Mouse (Mus musculus) liver, embryonic 14.5 days (tissue): ENCODE results near the gene Shmt1. TPM values are rescaled to one million over a fixed set of nuclear protein-coding genes. Genes with fewer than 3 reads are reported as not detected.
A peak's percentile ranks its signal among the peaks of the same experiment; 100 is the strongest.

Experiments
- ATAC-seq: fragments of 200-750 bp; cut with Nextera tagmentation; 2 replicates; pipeline ENCODE4 v1.8.0; 2017; ENCODE audit warnings: moderate number of reproducible peaks, mild to moderate bottlenecking, moderate library complexity; ENCODE audit not compliant: insufficient read depth
- DNase-seq, 3 experiments: peaks; one replicate each; pipeline ENCODE4 v3.0.0-alpha.2; 2012 to 2013; ENCODE audit warnings: low read depth in 3 of 3, low spot score in 3 of 3
- H3K27ac ChIP-seq: fragments of 300-500 bp; sonication (generic); 2 replicates; pipeline ENCODE4 v1.5.1; 2014; ENCODE audit warnings: moderate library complexity, mild to moderate bottlenecking, control low read depth, inconsistent platforms
- H3K27me3 ChIP-seq: fragments of 300-500 bp; sonication (generic); 2 replicates; pipeline ENCODE4 v1.6.1; 2014; ENCODE audit warnings: mild to moderate bottlenecking, low read length, moderate library complexity; ENCODE audit not compliant: control insufficient read depth, insufficient read depth
- H3K36me3 ChIP-seq: fragments of 300-500 bp; sonication (generic); replicated peaks from 2 replicates; pipeline ENCODE4 v1.6.1; 2014; ENCODE audit warnings: low read depth; ENCODE audit not compliant: control insufficient read depth, insufficient read depth
- H3K4me1 ChIP-seq, 2 experiments: fragments of 200-500 bp in 1 of 2; fragments of 300-500 bp in 1 of 2; sonication (generic) in 1 of 2; replicated peaks; 2 replicates each; pipeline ENCODE4 v1.6.1; 2012 to 2014; ENCODE audit warnings: antibody characterized with exemption in 1 of 2, inconsistent platforms in 1 of 2, low read length in 1 of 2; ENCODE audit not compliant: control insufficient read depth in 2 of 2, insufficient read depth in 2 of 2
- H3K4me2 ChIP-seq: fragments of 300-500 bp; sonication (generic); 2 replicates; pipeline ENCODE4 v1.6.1; 2014; ENCODE audit warnings: low read depth, mild to moderate bottlenecking, control low read depth, moderate library complexity
- H3K4me3 ChIP-seq, 2 experiments: fragments of 200-500 bp in 1 of 2; fragments of 300-500 bp in 1 of 2; sonication (generic) in 1 of 2; 2 replicates each; pipeline ENCODE4 v1.5.1; 2012 to 2014; ENCODE audit warnings: low read depth in 2 of 2, low read length in 2 of 2, mild to moderate bottlenecking in 2 of 2, control low read depth in 1 of 2, inconsistent platforms in 1 of 2, moderate library complexity in 1 of 2; ENCODE audit not compliant: insufficient read depth in 1 of 2
- H3K9ac ChIP-seq: fragments of 300-500 bp; sonication (generic); replicated peaks from 2 replicates; pipeline ENCODE4 v1.6.1; 2014; ENCODE audit warnings: mild to moderate bottlenecking, control low read depth, moderate library complexity
- H3K9me3 ChIP-seq: fragments of 300-500 bp; sonication (generic); 2 replicates; pipeline ENCODE4 v1.6.1; 2016; ENCODE audit warnings: low read length, mixed read lengths; ENCODE audit not compliant: control insufficient read depth
- CTCF ChIP-seq: IDR thresholded peaks from 2 replicates; pipeline ENCODE4 v1.5.1; 2016; ENCODE audit warnings: antibody characterized with exemption, low read depth, control low read depth
- EP300 ChIP-seq: IDR thresholded peaks from 2 replicates; pipeline ENCODE4 v1.6.1; 2016; ENCODE audit warnings: antibody characterized with exemption, low read depth
- WGBS: fragments of 180-500 bp; shearing (Covaris S2); extraction: QIAGEN DNeasy Blood & Tissue Kit; methylation state at CpG from one replicate; pipeline ENCODE4 v1.1.7; 2014; ENCODE audit not compliant: insufficient replicate concordance; 5-methylcytosine and 5-hydroxymethylcytosine counted together
- polyA plus RNA-seq, 2 experiments: library from polyadenylated mRNA; depleted of rRNA in 1 of 2; stranded (reverse) in 1 of 2; unstranded in 1 of 2; fragments of >200 nt; fragmentation: Nextera tagmentation in 1 of 2; extraction: Ambion mirVana in 1 of 2; gene quantifications; 2 replicates each; pipeline versions ENCODE4 v1.2.1 to v1.2.3; 2012 to 2014

Shmt1 gene
- polyA plus RNA-seq, 2 experiments, result 26.9 to 34.2 TPM

- peak overlapping the region; percentile 9; the same call in 1 of the 2 replicates for H3K9ac ChIP-seq
- no peaks in the 10 kb centered on the region for H3K27me3 ChIP-seq
- peak; percentile 44 to 73 (median 45) for DNase-seq
- H3K4me1 ChIP-seq, result peaks cover 18 to 33% of the 10 kb centered on the region in 2 experiments
- ATAC-seq, result no peak
- no peak overlapping the region for H3K4me3 ChIP-seq
- H3K27ac ChIP-seq, result no peak overlapping the region
- no peaks in the 10 kb centered on the region for H3K9me3 ChIP-seq
- no peak for TF ChIP-seq CTCF
- 0 out of 2 replicates have a peak, but pooled peaks have one; percentile 9 for TF ChIP-seq EP300
- H3K4me2 ChIP-seq, result peak overlapping the region; percentile 76
- H3K36me3 ChIP-seq, result no peaks in the 10 kb centered on the region
- WGBS, result 5% methylated on average over 1 of the region's 1 CpGs
Measured at GRCm38 (mm10) chr11:60774841-60775240, 36.7 kb downstream of the Shmt1 start.

- TF ChIP-seq EP300, result no peak
- Histone ChIP-seq H3K9ac (no peak overlapping the region), H3K27ac (no peak overlapping the region), H3K36me3 (no peaks in the 10 kb centered on the region), H3K4me1 (peaks cover 18 to 27% of the 10 kb centered on the region in 2 experiments), H3K4me3 (no peak overlapping the region), H3K4me2 (no peak overlapping the region; the same call in 1 of the 2 replicates), H3K27me3 (no peaks in the 10 kb centered on the region), H3K9me3 (no peaks in the 10 kb centered on the region)
- WGBS, result 64% methylated on average over 3 of the region's 3 CpGs
- no peak for DNase-seq
- no peak for ATAC-seq
Measured at GRCm38 (mm10) chr11:60774158-60774689, 37.3 kb downstream of the Shmt1 start.

- 73% methylated on average over 4 of the region's 4 CpGs for WGBS
- Histone ChIP-seq H3K36me3 (no peaks in the 10 kb centered on the region), H3K4me2 (no peak overlapping the region)
Measured at GRCm38 (mm10) chr11:60772161-60772560, 39.4 kb downstream of the Shmt1 start.

GRCm38 (mm10) chr11:60770776-60771175 lies 40.7 kb downstream of the Shmt1 start:
- Histone ChIP-seq H3K27me3 (no peaks in the 10 kb centered on the region), H3K9me3 (no peaks in the 10 kb centered on the region), H3K4me3 (no peak overlapping the region), H3K4me2 (no peak overlapping the region), H3K4me1 (peaks cover 13 to 14% of the 10 kb centered on the region in 2 experiments), H3K9ac (no peak overlapping the region), H3K27ac (no peak overlapping the region), H3K36me3 (no peaks in the 10 kb centered on the region)
- TF ChIP-seq CTCF (no peak), EP300 (no peak)
- ATAC-seq (no peak), DNase-seq (no peak)
- WGBS, result 65% methylated on average over 3 of the region's 3 CpGs

More at GRCm38 (mm10) chr11:60772161-60772560, 39.4 kb downstream of the Shmt1 start:
- no peak for DNase-seq
- Histone ChIP-seq H3K27me3 (no peaks in the 10 kb centered on the region), H3K9me3 (no peaks in the 10 kb centered on the region), H3K4me3 (no peak overlapping the region), H3K9ac (no peak overlapping the region), H3K27ac (no peak overlapping the region), H3K4me1 (peaks cover 17 to 18% of the 10 kb centered on the region in 2 experiments)
- ATAC-seq, result no peak
- no peak; the same call in 1 of the 2 replicates for TF ChIP-seq CTCF
- TF ChIP-seq EP300, result no peak

- Histone ChIP-seq H3K4me3 (no peak overlapping the region), H3K9me3 (no peaks in the 10 kb centered on the region), H3K36me3 (no peaks in the 10 kb centered on the region), H3K27me3 (no peaks in the 10 kb centered on the region), H3K27ac (no peak overlapping the region), H3K4me1 (peaks cover under 1 to 1% of the 10 kb centered on the region in 2 experiments; a peak in 2 of 4 replicates), H3K9ac (no peak overlapping the region), H3K4me2 (no peak overlapping the region)
- ATAC-seq, result no peak
- WGBS, result 48% methylated on average over 2 of the region's 2 CpGs
- TF ChIP-seq CTCF, result no peak
- no peak for TF ChIP-seq EP300
- DNase-seq, result no peak
Measured at GRCm38 (mm10) chr11:60769322-60769721, 42.2 kb downstream of the Shmt1 start.
